Mouse (Mus musculus): Measurements from ENCODE around the gene Hapln2.

Gene Hapln2

DNA sequence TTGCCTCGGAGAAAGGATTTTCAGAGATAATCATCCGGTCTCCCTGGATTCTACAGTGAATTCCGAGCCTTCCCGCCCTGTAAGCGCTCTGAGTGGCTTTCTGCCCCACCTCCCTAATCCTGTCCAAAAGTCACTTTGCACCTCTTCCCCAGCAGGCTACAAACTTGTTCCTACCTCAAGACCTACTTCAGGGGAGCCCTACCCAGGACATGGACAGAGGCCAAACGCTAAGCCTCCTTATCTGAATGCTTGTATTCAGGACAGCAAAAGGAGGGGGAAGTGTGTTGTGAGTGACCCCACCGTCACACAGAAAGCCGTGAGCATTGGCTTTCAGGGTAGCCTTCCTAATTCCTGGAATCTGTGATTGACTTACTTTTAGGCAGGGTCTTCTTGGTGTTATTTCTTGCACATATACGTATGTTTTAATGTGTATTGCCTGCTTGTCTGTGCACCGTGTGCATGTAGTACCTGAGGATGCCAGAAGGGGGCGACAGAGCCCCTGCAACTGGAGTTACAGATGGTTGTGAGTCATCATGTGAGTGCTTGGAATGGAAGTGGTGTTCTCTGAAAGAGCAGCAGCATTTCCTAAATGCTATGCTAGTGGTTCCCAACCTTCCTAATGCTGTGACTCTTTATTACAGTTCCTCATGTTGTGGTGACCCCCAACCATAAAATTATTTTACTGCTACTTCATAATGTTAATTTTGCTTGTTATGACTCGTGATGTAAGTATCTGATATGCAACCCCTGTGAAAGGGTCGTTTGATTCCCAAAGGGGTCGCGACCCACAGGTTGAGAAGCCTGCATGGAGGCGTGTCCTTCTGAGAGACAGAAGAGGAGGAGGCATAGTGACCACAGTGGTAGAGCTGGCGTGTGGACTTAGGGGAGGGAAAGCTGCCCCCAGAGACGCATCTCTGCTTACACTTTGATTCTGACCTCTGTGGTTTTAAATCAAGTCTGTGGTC, 21.3 kb downstream of the Hapln2 start:
- no peak for DNase-seq (ENCODE audit: low read depth, low spot score)

DNA sequence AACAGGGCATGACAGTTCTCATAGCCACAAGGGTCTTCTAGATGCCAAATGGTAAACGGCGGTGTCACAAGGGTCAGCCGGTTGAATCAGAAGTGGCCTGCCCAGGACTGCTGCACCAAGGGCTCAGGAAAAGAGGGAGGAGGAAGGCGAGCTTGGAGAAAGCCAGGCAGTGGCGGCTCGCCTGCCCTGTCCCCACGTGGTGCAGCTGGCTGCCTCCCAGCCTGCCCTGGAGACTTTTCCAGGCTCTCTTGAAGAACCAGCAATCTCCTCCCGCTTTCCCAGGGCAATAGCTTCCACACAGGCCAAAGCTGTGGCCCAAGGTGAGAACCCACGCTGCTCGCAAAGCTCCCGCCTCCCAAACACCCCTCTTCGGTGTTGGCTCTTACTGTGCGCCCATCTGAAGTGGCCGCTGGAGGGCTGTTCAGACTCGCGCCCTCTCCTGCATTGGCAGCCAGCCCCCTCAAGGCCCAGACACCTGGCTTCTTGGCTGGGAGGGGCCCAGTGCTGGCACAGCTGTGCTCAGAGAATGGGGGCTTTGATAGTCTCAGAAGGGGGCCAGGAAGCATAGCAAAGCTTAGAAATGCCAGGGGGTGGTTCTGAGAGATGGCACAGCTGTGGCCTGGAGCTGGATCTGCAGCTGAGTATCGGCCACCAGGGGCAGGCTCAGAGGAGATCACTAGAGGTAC, 24.9 kb downstream of the Hapln2 start:
- DNase-seq (ENCODE audit: low read depth, low spot score): no peak

DNA sequence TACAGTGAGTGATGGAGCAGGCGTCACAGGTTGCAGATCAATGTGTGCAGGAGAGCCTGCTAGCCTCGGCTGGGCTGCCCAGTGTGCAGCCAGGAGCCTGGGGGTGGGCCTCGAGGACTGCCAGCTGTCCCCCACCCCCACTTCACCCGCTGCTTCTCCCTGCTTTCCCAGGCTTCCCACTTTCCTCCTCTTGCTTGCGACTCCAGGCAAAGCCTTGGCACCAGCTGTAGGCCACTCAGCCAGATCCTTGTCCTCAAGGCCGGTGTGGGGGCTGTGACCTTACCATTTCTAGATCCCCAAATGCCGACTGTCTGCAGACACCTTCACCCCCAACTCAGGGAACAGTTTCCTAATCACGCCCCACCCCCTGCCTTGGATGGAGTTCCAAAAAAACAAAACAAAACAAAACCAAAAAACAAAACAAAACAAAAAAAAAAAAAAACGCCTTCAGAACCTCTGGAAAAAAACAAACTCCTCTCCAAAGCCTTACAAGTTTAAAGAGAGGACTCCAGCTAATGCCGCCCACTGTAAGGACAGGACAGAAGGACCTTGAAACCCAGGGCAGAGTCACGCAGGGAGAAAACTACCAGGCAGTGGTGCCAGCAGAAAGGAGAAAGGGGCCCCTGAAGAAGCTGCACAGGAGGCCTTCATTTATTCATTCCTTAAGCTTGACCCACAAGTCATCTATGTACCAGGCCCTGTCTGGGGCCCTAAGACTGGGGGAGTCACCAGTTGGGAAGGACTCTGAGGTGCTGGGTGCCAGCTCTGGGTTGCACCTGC, 26.4 kb downstream of the Hapln2 start:
- no peak for DNase-seq (ENCODE audit: low read depth, low spot score)

DNA sequence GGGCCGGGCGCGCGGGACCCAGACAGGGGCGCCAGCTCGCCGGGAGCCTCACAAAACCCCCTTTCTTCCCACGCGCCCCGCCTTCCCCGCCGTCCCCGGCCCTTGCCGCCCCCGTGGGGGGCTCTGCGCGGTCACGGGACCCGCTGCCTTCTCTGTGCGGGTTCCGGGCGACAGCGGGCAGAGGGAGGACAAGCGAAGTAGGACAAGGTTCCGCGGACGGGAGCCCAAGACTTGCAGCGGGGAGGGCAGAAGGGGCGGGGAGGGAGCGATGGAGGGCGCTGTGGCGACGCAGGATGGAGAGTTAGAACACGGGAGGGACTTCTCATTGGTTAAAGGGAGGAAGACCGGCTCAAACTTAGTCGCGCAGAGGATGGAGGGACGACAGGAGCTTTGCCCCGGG, 27.2 kb downstream of the Hapln2 start, which contains the start of gene Bcan:
Gene Bcan (minus strand): TSS at position 50 of the 400 bp plus-strand sequence.
- DNase-seq (ENCODE audit: low read depth, low spot score): no peak

DNA sequence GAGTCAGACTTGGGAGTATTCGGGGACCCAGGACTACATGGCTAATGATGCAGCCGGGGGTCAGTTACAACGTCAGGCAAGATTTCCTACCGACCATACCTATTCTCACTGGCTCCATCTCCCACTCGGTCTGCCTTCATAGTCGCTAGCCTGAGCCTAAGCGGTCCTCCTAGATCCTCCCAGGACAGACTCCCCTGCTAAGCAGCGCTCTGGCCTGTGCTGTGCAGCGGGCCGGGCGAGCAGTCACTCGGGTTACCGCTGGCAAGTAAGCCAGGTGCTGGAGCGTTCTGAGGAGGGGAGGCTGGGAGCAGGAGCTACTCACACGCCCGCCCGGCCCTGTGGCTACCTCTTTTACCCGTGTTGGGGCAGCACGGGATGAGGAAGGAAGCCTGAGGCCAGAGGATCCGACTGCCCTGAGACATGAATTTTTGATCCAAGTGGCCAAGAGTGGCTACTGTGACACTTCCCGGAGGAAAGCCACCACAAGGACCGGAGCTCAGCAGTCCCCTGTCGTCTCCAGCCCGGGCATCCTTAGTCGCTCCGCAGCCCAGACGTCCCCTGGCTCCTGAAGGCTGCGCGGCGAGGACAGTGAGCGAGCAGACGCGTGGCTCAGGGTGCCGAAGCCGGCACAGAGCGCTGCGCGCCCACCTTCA, 28.0 kb downstream of the Hapln2 start:
- no peak for DNase-seq (ENCODE audit: low read depth, low spot score)

DNA sequence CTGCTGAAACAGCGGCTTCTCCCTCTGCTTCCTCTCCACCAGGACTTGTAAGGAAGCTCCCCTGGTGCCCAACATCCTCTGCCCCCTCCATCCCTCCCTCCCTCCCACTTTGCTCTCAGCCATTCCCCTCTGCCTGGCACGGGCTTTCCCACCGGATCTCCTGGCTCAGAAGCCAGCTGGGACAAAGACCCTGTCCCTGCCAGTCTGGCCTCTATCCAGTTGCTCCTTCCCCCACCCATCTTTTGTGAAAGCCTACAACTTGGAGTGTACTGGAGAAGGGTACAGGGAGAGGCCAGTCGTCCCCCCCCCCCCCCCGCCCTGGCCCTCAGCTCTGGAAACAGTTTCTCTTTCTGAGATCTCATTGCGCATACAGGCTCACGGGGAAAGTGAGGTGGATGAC, 28.6 kb downstream of the Hapln2 start:
- DNase-seq (ENCODE audit: low read depth, low spot score): peak; percentile 59

DNA sequence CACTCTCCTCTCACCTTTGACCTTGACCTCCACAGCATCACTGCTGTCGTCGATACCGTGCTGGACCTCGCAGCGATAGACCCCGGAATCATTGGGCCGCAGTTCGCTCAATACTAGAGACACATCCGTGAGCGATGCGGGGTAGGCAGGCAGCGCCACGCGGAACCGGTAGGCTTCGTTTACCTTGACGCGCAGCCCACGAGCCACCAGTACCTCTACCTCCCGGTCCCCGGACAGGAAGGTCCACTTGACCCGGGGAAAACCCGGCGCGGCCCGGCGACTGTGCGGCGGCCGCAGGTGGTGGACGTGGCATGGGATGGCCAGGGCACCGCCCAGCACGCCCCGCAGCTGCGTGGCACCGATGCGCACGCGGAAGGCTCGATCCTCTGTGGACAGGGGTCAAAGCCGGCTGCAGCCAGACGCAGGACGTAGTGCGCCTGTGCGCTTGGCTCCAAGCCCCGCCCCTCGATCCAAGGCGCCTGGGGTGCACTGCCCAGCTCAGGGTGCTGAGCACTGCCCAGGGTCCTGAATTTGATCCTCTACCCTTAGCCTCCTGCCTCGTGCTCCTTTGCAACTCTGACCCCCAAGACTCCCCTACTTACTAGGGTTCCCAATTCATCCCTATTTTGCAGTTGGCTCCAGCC, 30.3 kb downstream of the Hapln2 start:
- no peak for DNase-seq (ENCODE audit: low read depth, low spot score)

DNA sequence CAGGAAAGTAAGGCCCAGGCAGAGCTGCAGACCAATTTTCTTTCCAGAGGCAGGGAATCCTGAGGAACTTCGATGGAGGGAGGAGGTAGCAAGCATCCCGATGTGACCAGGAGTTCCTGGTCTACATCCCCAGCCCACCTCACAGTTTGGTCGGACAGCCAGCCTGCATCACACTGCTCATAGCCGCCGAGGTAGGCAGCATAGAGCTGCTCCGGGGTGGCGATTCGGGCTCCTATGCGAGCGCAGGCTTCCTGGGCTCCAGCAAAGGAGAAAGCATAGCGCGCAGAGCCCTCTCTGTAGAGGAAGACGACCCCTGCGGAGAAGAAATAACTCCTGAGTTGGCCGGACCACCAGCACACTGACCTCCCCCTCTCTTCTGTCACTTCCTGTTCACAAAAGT, 31.0 kb downstream of the Hapln2 start:
- no peak for DNase-seq (ENCODE audit: low read depth, low spot score)

DNA sequence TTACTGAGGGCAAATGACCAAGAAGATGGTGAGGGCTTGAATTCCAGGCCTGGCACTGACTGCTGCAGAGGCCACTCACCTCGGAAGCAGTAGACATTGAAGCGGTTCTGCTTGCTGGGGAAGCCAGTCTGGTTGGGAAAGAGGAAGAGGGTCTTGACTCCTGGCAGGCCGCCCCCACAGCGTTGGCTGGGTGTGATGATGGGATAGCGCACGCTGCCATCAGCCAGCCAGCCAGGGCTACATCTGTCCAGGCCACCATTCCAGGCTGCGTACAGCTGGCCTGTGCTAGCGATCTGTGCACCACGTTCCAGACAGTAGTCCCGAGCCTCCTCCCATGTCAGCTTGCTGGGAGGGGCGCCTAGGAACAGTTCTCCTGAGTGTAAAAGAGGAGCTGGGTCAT, 32.1 kb downstream of the Hapln2 start:
- DNase-seq (ENCODE audit: low read depth, low spot score): no peak

DNA sequence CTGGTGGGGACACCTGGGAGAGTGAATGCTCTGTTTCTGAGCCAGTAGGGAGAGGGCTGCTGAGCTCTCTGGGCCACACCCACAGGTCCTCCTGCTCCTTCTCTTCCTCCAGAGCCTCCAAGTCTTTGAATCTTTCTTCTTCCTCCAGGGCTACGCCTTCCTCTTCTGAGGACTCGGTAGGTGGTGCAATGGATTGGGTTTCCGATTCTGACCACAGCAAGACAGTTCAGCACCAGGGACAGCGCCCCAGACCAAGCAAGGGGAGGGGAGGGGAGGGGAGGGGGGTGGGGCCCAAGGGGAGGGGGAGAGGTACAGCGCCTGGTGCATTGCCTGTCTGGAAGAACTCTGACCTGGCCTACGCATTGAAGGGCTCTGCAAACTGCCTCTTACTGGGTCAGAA, 33.9 kb downstream of the Hapln2 start:
- DNase-seq (ENCODE audit: low read depth, low spot score): no peak

DNA sequence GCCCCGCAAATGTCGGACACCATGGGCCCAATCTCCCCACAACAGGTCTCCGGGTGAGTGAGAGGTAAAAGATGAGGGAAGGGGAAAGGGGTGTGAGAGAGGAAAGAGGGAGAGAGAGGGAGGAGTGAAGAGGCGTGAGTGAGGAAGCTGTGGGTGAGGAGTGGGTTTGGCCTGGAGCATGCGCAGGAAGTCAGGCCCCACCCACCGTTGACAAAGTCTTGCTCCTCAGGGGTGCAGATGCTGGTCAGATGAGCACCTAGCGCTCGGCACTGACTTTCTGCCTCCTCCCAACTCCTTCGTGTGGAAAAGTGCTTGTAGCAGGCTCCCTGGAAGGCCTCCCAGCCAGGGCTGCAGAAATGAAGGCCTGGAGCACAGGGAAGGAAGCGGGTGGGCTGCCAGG, 37.4 kb downstream of the Hapln2 start:
- DNase-seq (ENCODE audit: low read depth, low spot score): no peak

DNA sequence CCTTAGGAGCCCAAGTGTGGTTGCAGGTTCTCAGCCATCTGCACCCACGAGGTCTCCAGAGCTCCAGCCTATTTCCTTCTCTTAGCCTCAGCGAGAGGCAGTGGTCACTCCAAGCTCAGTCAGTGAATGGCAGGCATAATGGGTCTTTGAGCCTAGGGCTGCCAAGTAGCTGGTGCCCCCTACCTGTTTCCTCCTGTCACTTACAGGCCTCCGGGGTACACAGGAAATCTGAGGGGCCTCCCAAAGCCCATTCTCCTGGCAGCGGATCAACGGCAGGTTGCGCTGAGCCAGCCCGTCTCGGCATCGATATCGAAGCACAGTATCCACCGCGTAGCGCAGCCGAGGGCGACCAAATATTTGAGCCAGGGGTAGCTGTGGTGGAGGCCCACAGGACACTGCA, 39.3 kb downstream of the Hapln2 start:
- no peak for DNase-seq (ENCODE audit: low read depth, low spot score)

DNA sequence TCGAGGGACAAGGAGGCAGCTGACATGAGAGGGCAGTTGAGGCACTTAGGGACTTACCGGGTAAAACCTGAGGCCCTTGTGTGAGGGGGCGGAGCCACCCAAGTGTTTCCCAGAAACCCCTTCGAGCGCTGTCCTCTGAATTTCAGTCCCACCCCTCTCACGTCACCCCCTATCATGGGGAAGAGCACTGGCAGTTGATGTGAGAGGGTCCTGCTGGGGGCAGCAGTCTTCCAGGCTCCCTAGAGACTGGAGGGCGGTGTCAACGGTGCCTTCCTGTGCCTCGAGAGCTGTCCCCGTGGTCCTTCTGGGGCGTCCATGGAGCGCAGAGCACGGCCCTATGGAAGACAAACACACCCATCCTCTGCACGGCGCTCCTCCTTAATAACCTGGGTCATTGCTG, 39.8 kb downstream of the Hapln2 start:
- peak; percentile 84 for DNase-seq (ENCODE audit: low read depth, low spot score)

DNA sequence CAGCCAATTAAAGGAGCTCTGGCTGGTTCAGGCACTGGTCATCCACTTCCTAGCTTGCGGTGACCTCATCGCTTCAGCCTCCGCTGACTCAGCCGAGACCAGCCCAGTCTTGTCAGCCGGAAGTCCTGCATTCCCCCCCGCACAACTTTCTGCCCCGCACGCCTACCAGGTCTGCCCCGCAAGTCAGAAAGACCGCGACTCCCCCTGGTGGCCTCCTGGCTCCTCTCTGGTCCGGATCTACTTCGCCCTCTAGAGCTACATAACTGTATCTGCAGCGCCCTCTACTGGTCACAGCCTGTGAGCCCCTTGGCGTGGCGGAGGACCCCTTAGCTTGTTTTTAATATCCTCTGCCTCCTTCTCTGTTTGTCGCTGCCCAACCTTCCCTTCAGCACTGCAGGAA, 40.5 kb downstream of the Hapln2 start:
- DNase-seq (ENCODE audit: low read depth, low spot score): peak; percentile 78

DNA sequence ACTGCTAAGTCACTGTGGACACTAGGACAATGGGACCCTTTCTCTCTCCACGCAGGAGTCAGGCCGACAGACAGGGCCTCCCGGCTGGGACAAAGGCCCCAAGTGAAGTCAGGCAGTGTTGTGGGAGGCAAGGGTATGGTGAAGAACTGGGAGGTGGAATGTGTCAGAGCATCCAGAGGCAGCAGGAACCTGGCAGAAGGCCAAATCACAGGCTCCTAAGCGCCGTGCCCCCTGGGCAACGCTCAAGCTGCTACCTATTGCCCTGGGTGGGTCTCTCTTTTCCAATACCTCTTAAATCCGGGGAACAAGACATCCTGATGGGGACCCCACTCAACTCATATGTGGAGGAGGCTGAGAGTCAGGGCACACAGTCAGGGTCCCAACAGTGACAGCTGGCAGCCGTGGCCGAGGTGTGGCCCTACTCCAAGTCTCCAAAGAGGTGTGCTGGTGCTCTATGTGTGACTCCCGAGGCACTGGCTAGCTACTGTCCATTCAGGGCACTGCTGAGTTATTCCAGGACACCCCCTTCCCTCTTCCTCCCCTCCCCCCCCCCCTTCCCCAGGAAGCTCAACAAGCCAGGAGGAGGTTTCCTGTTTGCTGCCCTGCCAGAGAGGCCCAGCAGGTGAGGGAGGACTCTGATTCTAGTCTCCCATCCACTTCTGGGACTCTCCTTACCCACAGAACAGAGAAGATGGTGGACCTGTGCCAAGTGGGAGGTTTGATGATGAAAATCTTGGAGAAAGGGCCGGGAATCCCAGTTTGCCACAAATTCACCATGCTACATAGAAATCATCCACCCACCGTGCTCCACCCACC, 41.7 kb downstream of the Hapln2 start:
- no peak for DNase-seq (ENCODE audit: low read depth, low spot score)

DNA sequence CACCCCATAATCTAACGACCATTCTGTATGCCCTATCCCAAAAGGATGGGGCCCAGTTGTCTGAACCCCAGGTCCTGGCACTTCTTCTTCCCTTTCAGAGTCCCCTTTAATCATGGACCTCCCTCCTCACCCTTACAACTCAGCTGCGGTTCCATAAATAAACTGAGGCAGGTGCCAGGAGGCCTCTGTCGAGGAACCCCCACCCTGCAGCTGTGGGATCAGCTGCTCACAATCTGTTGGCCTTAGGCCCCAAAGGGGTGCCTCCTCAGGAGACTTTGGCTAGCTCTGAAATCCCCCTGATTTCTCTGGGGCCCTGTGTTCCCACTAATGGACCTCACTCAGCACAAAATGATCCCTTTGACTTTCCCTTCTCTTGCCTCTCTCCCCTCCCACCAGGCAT, 43.3 kb downstream of the Hapln2 start:
- no peak for DNase-seq (ENCODE audit: low read depth, low spot score)

DNA sequence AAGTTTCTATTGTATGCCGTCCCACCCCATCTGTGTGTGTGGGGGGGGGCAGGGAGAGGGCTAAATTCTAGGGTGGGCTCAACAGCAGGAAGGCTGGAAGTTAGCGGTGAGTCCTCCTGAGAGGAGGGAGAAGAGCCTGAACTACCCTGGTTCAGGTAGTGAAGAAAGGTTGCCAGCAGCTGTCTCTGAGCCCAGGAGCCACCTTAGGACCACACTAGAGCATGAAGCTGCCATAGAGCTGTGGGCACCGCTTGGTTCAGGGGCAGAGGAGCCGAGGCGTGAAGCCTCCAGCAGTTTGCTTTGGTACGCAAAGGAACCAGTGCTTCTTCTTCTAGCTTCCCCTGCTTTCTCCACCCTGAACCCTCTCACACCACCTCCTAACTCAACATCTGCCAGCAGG, 43.8 kb downstream of the Hapln2 start:
- no peak for DNase-seq (ENCODE audit: low read depth, low spot score)

DNA sequence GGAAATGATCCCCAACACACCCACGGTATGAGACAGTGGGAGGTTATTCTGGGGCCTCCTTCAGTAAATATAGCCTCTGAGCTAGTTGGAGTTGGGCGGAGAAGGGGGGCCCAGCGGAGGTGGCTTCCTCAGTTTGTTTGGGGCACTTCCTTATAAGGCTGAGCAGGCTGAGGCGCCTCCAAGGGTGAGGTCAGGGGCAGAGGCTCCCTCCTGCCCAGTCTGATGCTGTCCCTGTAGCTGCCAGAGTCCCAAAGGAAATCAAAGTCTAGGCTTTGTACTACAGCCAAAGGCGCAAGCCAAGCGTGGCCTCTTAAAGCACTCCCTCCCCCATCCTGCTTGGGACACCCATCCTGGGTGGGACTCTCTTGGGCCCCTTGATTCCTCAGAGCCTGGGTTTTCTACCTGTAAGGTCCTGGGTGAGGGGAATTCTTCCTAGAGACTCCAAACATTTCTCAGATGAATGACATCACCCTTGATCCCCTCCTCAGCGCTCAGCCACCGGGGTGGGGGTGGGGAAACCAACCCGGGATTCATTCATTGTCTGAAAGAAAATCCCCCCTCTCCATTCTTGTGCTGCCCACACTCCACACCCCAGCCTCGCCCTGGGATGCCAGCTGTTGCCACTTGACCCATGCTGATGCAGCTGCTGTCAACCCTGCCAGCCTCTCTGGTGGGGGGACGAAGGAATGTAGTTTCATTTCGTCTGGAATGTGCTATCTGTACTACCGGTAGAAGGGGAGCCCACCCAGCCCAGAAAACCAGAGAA, 44.4 kb downstream of the Hapln2 start:
- no peak for DNase-seq (ENCODE audit: low read depth, low spot score)

Measured in brain, embryonic 18.5 days (tissue).